Mouse (Mus musculus) heart, postnatal 36 days (tissue): ENCODE measurements around the gene Ttll11. TPM values are rescaled to one million over a fixed set of nuclear protein-coding genes. Genes with fewer than 3 reads are reported as not detected.

Source experiments
- DNase-seq, 2 experiments: peaks; one replicate each; pipeline ENCODE4 v3.0.0; 2021 to 2022
- intact Hi-C: fragments of 180-260 bp; cut with DNase I; formaldehyde crosslinking; loops from one replicate; pipeline ENCODE4 v1.15.1; 2025
- total RNA-seq, 2 experiments: library from RNA; stranded (reverse); gene quantifications; 2 replicates each; pipeline ENCODE4 v1.2.3; 2021

Gene Ttll11
- total RNA-seq, result 1 to 10 TPM; 1.1 to 2.5 TPM

GRCm38 (mm10) chr2:35979644-35980021 lies at the start of gene Ttll11:
Gene Ttll11 (minus strand): TSS chr2:35979913.
- intact Hi-C loops, result no loop called here

GRCm38 (mm10) chr2:36023291-36023690 lies 43.6 kb upstream of the Ttll11 start:
- intact Hi-C loops, result no loop called here
- DNase-seq, result peak; percentile 58 to 59

More at GRCm38 (mm10) chr2:35979644-35980021, at the start of gene Ttll11:
- peak; percentile 93 for DNase-seq

- intact Hi-C loops, result no loop called here
- DNase-seq, result peak; percentile 72 to 83
These were observed 41.9 kb upstream of the Ttll11 start for GRCm38 (mm10) chr2:36021385-36022159.

GRCm38 (mm10) chr2:36013010-36013409 lies 33.3 kb upstream of the Ttll11 start:
- peak in 1 of 2 experiments; percentile 38 for DNase-seq
- intact Hi-C loops, result loop anchor here (5.0 kb wide), 2 partner anchors 89 to 124 kb away; partner anchors contain the start of genes Mrrf and Rbm18

- intact Hi-C loops, result loop anchor here (5.0 kb wide), 2 partner anchors 91 to 126 kb away; partner anchors contain the start of genes Mrrf and Rbm18
- no peak for DNase-seq
These were observed 31.7 kb upstream of the Ttll11 start for GRCm38 (mm10) chr2:36011331-36011825.

GRCm38 (mm10) chr2:36010579-36010978 lies 30.9 kb upstream of the Ttll11 start:
- intact Hi-C loops, result loop anchor here (5.0 kb wide), 2 partner anchors 92 to 127 kb away; partner anchors contain the start of genes Mrrf and Rbm18
- DNase-seq, result no peak

GRCm38 (mm10) chr2:36009386-36009785 lies 29.7 kb upstream of the Ttll11 start:
- peak; percentile 71 to 77 for DNase-seq
- intact Hi-C loops, result loop anchor here (1.0 to 5.0 kb wide), 2 partner anchors 205 to 268 kb away; no protein-coding TSS in a partner anchor

- peak; percentile 45 to 60 for DNase-seq
- intact Hi-C loops, result loop anchor here (1.0 to 5.0 kb wide), 2 partner anchors 24 to 269 kb away; no protein-coding TSS in a partner anchor
These were observed 28.4 kb upstream of the Ttll11 start for GRCm38 (mm10) chr2:36008071-36008470.

GRCm38 (mm10) chr2:36002188-36002587 lies 22.5 kb upstream of the Ttll11 start:
- no peak for DNase-seq
- intact Hi-C loops, result no loop called here

GRCm38 (mm10) chr2:36000390-36000789 lies 20.7 kb upstream of the Ttll11 start:
- no peak for DNase-seq
- intact Hi-C loops, result no loop called here

GRCm38 (mm10) chr2:35999212-35999611 lies 19.5 kb upstream of the Ttll11 start:
- intact Hi-C loops, result no loop called here

GRCm38 (mm10) chr2:35998416-35998815 lies 18.7 kb upstream of the Ttll11 start:
- intact Hi-C loops, result no loop called here
- DNase-seq, result no peak

More at GRCm38 (mm10) chr2:35999212-35999611, 19.5 kb upstream of the Ttll11 start:
- DNase-seq, result no peak

GRCm38 (mm10) chr2:35996753-35997152 lies 17.0 kb upstream of the Ttll11 start:
- intact Hi-C loops, result no loop called here
- DNase-seq, result no peak

GRCm38 (mm10) chr2:35994303-35994702 lies 14.6 kb upstream of the Ttll11 start:
- DNase-seq, result no peak

GRCm38 (mm10) chr2:35993481-35993880 lies 13.8 kb upstream of the Ttll11 start:
- DNase-seq, result no peak
- intact Hi-C loops, result no loop called here

More at GRCm38 (mm10) chr2:35994303-35994702, 14.6 kb upstream of the Ttll11 start:
- intact Hi-C loops, result no loop called here

- DNase-seq, result no peak
- intact Hi-C loops, result no loop called here
These were observed 12.5 kb upstream of the Ttll11 start for GRCm38 (mm10) chr2:35992259-35992658.

- intact Hi-C loops, result loop anchor here (1.0 to 2.0 kb wide), 3 partner anchors 24 to 293 kb away; no protein-coding TSS in a partner anchor
- DNase-seq, result peak; percentile 58 to 59
These were observed 4.2 kb upstream of the Ttll11 start for GRCm38 (mm10) chr2:35983869-35984268.

- intact Hi-C loops, result loop anchor here (2.0 kb wide), 1 partner anchor 295 kb away; no protein-coding TSS in a partner anchor
- DNase-seq, result no peak
These were observed 2.2 kb upstream of the Ttll11 start for GRCm38 (mm10) chr2:35981872-35982271.

GRCm38 (mm10) chr2:35978941-35979643 lies 621 bp downstream of the Ttll11 start:
- intact Hi-C loops, result no loop called here

GRCm38 (mm10) chr2:35978276-35978933 lies 1.3 kb downstream of the Ttll11 start:
- intact Hi-C loops, result no loop called here
- DNase-seq, result no peak

More at GRCm38 (mm10) chr2:35978941-35979643, 621 bp downstream of the Ttll11 start:
- DNase-seq, result peak in 1 of 2 experiments; percentile 46
